Mouse (Mus musculus) MEL (cell line): ENCODE results near the gene Unc119b.

Source experiments
- CHD1 ChIP-seq: IDR thresholded peaks from 2 replicates; pipeline ENCODE4 v1.6.1; 2012; ENCODE audit warnings: low read depth, mild to moderate bottlenecking, inconsistent platforms, low read length, improper control_type of control experiment
- CTCF ChIP-seq, 3 experiments: IDR thresholded peaks in 2 of 3; conservative IDR thresholded peaks in 1 of 3; 2 replicates each; pipeline ENCODE4 v1.5.1; 2011 to 2012; ENCODE audit warnings: low read length in 3 of 3, low read depth in 2 of 3, mild to moderate bottlenecking in 2 of 3, improper control_type of control experiment in 1 of 3, inconsistent platforms in 1 of 3, mixed read lengths in 1 of 3, moderate library complexity in 1 of 3; ENCODE audit not compliant: control insufficient read depth in 1 of 3, insufficient read depth in 1 of 3, poor library complexity in 1 of 3, severe bottlenecking in 1 of 3
- EP300 ChIP-seq, 2 experiments: IDR thresholded peaks; 2 replicates each; pipeline ENCODE4 v1.6.1; 2011; ENCODE audit warnings: improper control_type of control experiment in 2 of 2, low read length in 2 of 2, low read depth in 1 of 2, mild to moderate bottlenecking in 1 of 2
- GATA1 ChIP-seq: IDR thresholded peaks from 2 replicates; pipeline ENCODE4 v1.6.1; 2011; ENCODE audit warnings: low read depth, low read length, improper control_type of control experiment
- KAT2A ChIP-seq: conservative IDR thresholded peaks from 2 replicates; pipeline ENCODE4 v1.6.1; 2012; ENCODE audit warnings: low read depth, low read length, improper control_type of control experiment, inconsistent platforms
- MEF2A ChIP-seq: IDR thresholded peaks from 2 replicates; pipeline ENCODE4 v1.6.1; 2014; ENCODE audit warnings: low read depth, mild to moderate bottlenecking, inconsistent platforms, low read length, improper control_type of control experiment; ENCODE audit not compliant: poor library complexity, insufficient replicate concordance, severe bottlenecking; ENCODE audit errors: extremely low read depth
- NELFE ChIP-seq: IDR thresholded peaks from 2 replicates; pipeline ENCODE4 v1.6.1; 2011; ENCODE audit warnings: low read depth, low read length, improper control_type of control experiment
- NRF1 ChIP-seq: IDR thresholded peaks from 2 replicates; pipeline ENCODE4 v1.6.1; 2014; ENCODE audit warnings: low read depth, mild to moderate bottlenecking, inconsistent platforms, low read length, improper control_type of control experiment, moderate library complexity; ENCODE audit not compliant: poor library complexity, insufficient read depth, severe bottlenecking
- POLR2A ChIP-seq, 2 experiments: IDR thresholded peaks; 2 replicates each; pipeline ENCODE4 v1.6.1; 2011 to 2012; ENCODE audit warnings: low read length in 2 of 2, mild to moderate bottlenecking in 2 of 2, control low read depth in 1 of 2, improper control_type of control experiment in 1 of 2, low read depth in 1 of 2, moderate library complexity in 1 of 2; ENCODE audit not compliant: control insufficient read depth in 1 of 2, insufficient read depth in 1 of 2, poor library complexity in 1 of 2
- POLR2AphosphoS2 ChIP-seq: IDR thresholded peaks from 2 replicates; pipeline ENCODE4 v1.6.1; 2011; ENCODE audit warnings: low read length, improper control_type of control experiment
- RCOR1 ChIP-seq: IDR thresholded peaks from 2 replicates; pipeline ENCODE4 v1.6.1; 2012; ENCODE audit warnings: low read depth, mild to moderate bottlenecking, inconsistent platforms, low read length, improper control_type of control experiment
- USF1 ChIP-seq: IDR thresholded peaks from 2 replicates; pipeline ENCODE4 v1.6.1; 2014; ENCODE audit warnings: low read depth, mild to moderate bottlenecking, inconsistent platforms, low read length, improper control_type of control experiment, moderate library complexity

- no peak for TF ChIP-seq CHD1
- no peak for TF ChIP-seq KAT2A
- TF ChIP-seq CTCF (IDR thresholded peaks at IDR 0.05 in 2 of 3, conservative IDR thresholded peaks at IDR 0.05 in 1 of 3; ENCODE audit: control insufficient read depth in 1 of 3, insufficient read depth in 1 of 3, low read depth in 2 of 3, low read length in 3 of 3, poor library complexity in 1 of 3, severe bottlenecking in 1 of 3) = no peak
- TF ChIP-seq POLR2AphosphoS2 = no peak
- no peak for TF ChIP-seq POLR2A (IDR thresholded peaks at IDR 0.05; ENCODE audit: control insufficient read depth in 1 of 2, insufficient read depth in 1 of 2, low read depth in 1 of 2, low read length in 2 of 2, poor library complexity in 1 of 2)
- TF ChIP-seq NRF1 = no peak
- no peak for TF ChIP-seq EP300 (IDR thresholded peaks at IDR 0.05; ENCODE audit: low read depth in 1 of 2, low read length in 2 of 2)
- TF ChIP-seq RCOR1 = no peak
- TF ChIP-seq GATA1 = no peak
- no peak for TF ChIP-seq NELFE
- no peak for TF ChIP-seq MEF2A
- TF ChIP-seq USF1 = no peak
Observed at GRCm38 (mm10) chr5:115120978-115121377, 13.8 kb downstream of the Unc119b start.
